Mouse (Mus musculus) heart, adult 2 months (tissue): Measurements from ENCODE around the gene Tspear. TPM values are rescaled to one million over a fixed set of nuclear protein-coding genes. Genes with fewer than 3 reads are reported as not detected.

Experiments
- DNase-seq, 2 experiments: peaks; one replicate each; pipeline ENCODE4 v3.0.0; 2021
- H3K27ac ChIP-seq: fragments of 200-600 bp; 2 replicates; pipeline ENCODE4 v1.8.1; 2022
- H3K27me3 ChIP-seq: fragments of 200-500 bp; 2 replicates; pipeline ENCODE4 v1.6.1; 2012; ENCODE audit warnings: mild to moderate bottlenecking, low read length, inconsistent platforms, mixed read lengths; ENCODE audit not compliant: control insufficient read depth, insufficient read depth
- H3K36me3 ChIP-seq: fragments of 200-500 bp; 2 replicates; pipeline ENCODE4 v1.6.1; 2012; ENCODE audit warnings: low read length, inconsistent platforms; ENCODE audit not compliant: control insufficient read depth, insufficient read depth
- H3K4me1 ChIP-seq: fragments of 200-500 bp; 2 replicates; pipeline ENCODE4 v1.6.1; 2011; ENCODE audit warnings: low read length; ENCODE audit not compliant: control insufficient read depth, insufficient read depth
- H3K4me3 ChIP-seq: fragments of 200-600 bp; 2 replicates; pipeline ENCODE4 v1.8.1; 2022
- H3K79me2 ChIP-seq: fragments of 200-500 bp; replicated peaks from 2 replicates; pipeline ENCODE4 v1.6.1; 2012; ENCODE audit warnings: mild to moderate bottlenecking, inconsistent platforms, low read length, moderate library complexity, mixed read lengths; ENCODE audit not compliant: control insufficient read depth, insufficient read depth
- H3K9ac ChIP-seq: fragments of 200-500 bp; 2 replicates; pipeline ENCODE4 v1.6.1; 2012; ENCODE audit warnings: low read depth, mild to moderate bottlenecking, control low read depth, inconsistent platforms, low read length, mixed read lengths
- CTCF ChIP-seq: fragments of 200-600 bp; IDR thresholded peaks from 2 replicates; pipeline ENCODE4 v1.8.1; 2022; ENCODE audit warnings: antibody characterized with exemption, mild to moderate bottlenecking, moderate library complexity
- EP300 ChIP-seq: fragments of 200-500 bp; IDR thresholded peaks from 2 replicates; pipeline ENCODE4 v1.6.1; 2011; ENCODE audit warnings: low read depth, low read length, control low read depth; ENCODE audit not compliant: insufficient read depth
- POLR2A ChIP-seq: fragments of 200-500 bp; IDR thresholded peaks from 2 replicates; pipeline ENCODE4 v1.6.1; 2011; ENCODE audit warnings: mild to moderate bottlenecking, low read depth, low read length, control low read depth; ENCODE audit not compliant: insufficient read depth
- WGBS: fragments of 180-500 bp; shearing (Covaris S2); methylation state at CpG from one replicate; pipeline ENCODE4 v1.1.7; 2018; 5-methylcytosine and 5-hydroxymethylcytosine counted together
- intact Hi-C: fragments of 180-260 bp; cut with DNase I; formaldehyde crosslinking; loops from one replicate; pipeline ENCODE4 v1.15.1; 2025
- polyA plus RNA-seq: library from polyadenylated mRNA; depleted of rRNA; stranded (reverse); fragments of >200 nt; gene quantifications from 2 replicates; pipeline ENCODE4 v1.2.3, GENCODE M21; 2012
- total RNA-seq, 2 experiments: library from RNA; stranded (reverse); gene quantifications; 2 replicates each; pipeline ENCODE4 v1.2.3; 2021

Gene Tspear
- total and polyA plus RNA-seq, 3 experiments = not detected

- no peaks in the 10 kb centered on the region for H3K27me3 ChIP-seq
- no peak for TF ChIP-seq CTCF
- no peak for TF ChIP-seq EP300
- no peak for TF ChIP-seq POLR2A
- no peaks in the 10 kb centered on the region for H3K4me1 ChIP-seq
- H3K27ac ChIP-seq = no peak within 1 kb of the TSS
- WGBS = 57% methylated on average over 6 of the region's 6 CpGs
- no peak within 1 kb of the TSS for H3K4me3 ChIP-seq
- no peak within 1 kb of the TSS for H3K9ac ChIP-seq
- no peak for DNase-seq
- H3K36me3 ChIP-seq = no peaks in the 10 kb centered on the region
- no peaks in the 10 kb centered on the region for H3K79me2 ChIP-seq
- intact Hi-C loops = no loop called here
These were observed 140.6 kb downstream of the Tspear start, which contains the start of gene Krtap10-4 for GRCm38 (mm10) chr10:77826951-77827350. Gene Krtap10-4, minus strand, starts transcription at chr10:77827095.

- H3K36me3 ChIP-seq = no peaks in the 10 kb centered on the region
- intact Hi-C loops = no loop called here
- H3K27me3 ChIP-seq = no peaks in the 10 kb centered on the region
- WGBS = 60% methylated on average over 9 of the region's 9 CpGs
- TF ChIP-seq POLR2A (no peak), EP300 (no peak), CTCF (no peak)
- DNase-seq = no peak
- no peak within 1 kb of the TSS for H3K9ac ChIP-seq
- no peaks in the 10 kb centered on the region for H3K4me1 ChIP-seq
- no peaks in the 10 kb centered on the region for H3K79me2 ChIP-seq
- H3K4me3 ChIP-seq = no peak within 1 kb of the TSS
- no peak within 1 kb of the TSS for H3K27ac ChIP-seq
These were observed 149.3 kb downstream of the Tspear start, which contains the start of gene Krtap10-10 for GRCm38 (mm10) chr10:77835647-77836046. Gene Krtap10-10, plus strand, starts transcription at chr10:77835947.

- WGBS = 64% methylated on average over 6 of the region's 6 CpGs
- Histone ChIP-seq H3K4me1 (no peaks in the 10 kb centered on the region), H3K79me2 (no peaks in the 10 kb centered on the region), H3K27ac (no peak overlapping the region), H3K36me3 (no peaks in the 10 kb centered on the region), H3K9ac (no peak overlapping the region), H3K27me3 (no peaks in the 10 kb centered on the region), H3K4me3 (no peak overlapping the region)
- no peak for TF ChIP-seq POLR2A
- no peak for TF ChIP-seq CTCF
- no peak for TF ChIP-seq EP300
- intact Hi-C loops = no loop called here
- DNase-seq = no peak
These were observed 152.6 kb downstream of the Tspear start for GRCm38 (mm10) chr10:77839006-77839405.

GRCm38 (mm10) chr10:77846503-77846902 lies 160.1 kb downstream of the Tspear start, which contains the start of gene Gm36176:
Gene Gm36176, plus strand, starts transcription at chr10:77846803.
- Histone ChIP-seq H3K36me3 (no peaks in the 10 kb centered on the region), H3K79me2 (no peaks in the 10 kb centered on the region), H3K4me1 (no peaks in the 10 kb centered on the region), H3K27me3 (no peaks in the 10 kb centered on the region), H3K27ac (no peak within 1 kb of the TSS), H3K9ac (no peak within 1 kb of the TSS), H3K4me3 (no peak within 1 kb of the TSS)
- DNase-seq = no peak
- no peak for TF ChIP-seq CTCF
- TF ChIP-seq EP300 = no peak
- TF ChIP-seq POLR2A = no peak
- intact Hi-C loops = no loop called here
- WGBS = 67% methylated on average over 3 of the region's 3 CpGs

- no peak for TF ChIP-seq POLR2A
- TF ChIP-seq CTCF = no peak
- TF ChIP-seq EP300 = no peak
These were observed 160.6 kb downstream of the Tspear start for GRCm38 (mm10) chr10:77846961-77847360.

GRCm38 (mm10) chr10:77847538-77847937 lies 161.2 kb downstream of the Tspear start:
- TF ChIP-seq EP300 (no peak), CTCF (no peak), POLR2A (no peak)
- Histone ChIP-seq H3K9ac (no peak overlapping the region), H3K4me3 (no peak overlapping the region), H3K79me2 (no peaks in the 10 kb centered on the region), H3K27me3 (no peaks in the 10 kb centered on the region; the same call in 1 of the 2 replicates), H3K27ac (no peak overlapping the region), H3K4me1 (no peaks in the 10 kb centered on the region), H3K36me3 (no peaks in the 10 kb centered on the region)
- 94% methylated on average over 2 of the region's 2 CpGs for WGBS
- no peak for DNase-seq
- intact Hi-C loops = no loop called here

More at GRCm38 (mm10) chr10:77846961-77847360, 160.6 kb downstream of the Tspear start:
- intact Hi-C loops = no loop called here
- no peaks in the 10 kb centered on the region for H3K27me3 ChIP-seq
- H3K36me3 ChIP-seq = no peaks in the 10 kb centered on the region
- no peak overlapping the region for H3K4me3 ChIP-seq
- H3K4me1 ChIP-seq = no peaks in the 10 kb centered on the region
- no peak for DNase-seq
- H3K9ac ChIP-seq = no peak overlapping the region
- 25% methylated on average over 2 of the region's 2 CpGs for WGBS
- H3K27ac ChIP-seq = no peak overlapping the region
- H3K79me2 ChIP-seq = no peaks in the 10 kb centered on the region
